Comparison of ENCODE assay signal across 8 mouse cellular contexts in the genomic region with DNA sequence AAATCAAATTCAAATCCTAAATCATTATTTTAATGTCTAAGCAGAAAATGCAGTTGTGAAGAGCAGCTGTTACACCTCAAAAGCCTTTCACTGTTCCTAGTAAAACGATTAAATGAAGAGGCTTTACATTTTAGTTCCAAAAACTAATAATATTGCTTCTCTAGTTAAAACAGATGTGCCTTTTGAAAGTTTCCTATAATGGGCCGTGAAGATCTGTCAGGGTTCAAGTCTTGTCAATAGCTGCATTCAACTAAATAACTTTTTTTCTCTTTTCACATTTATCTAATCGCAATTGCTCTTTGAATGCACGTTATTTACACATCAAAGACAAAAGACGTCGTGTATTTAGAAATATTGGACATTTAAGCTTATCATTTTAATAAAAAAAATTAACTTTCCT. TPM values are rescaled to one million over a fixed set of nuclear protein-coding genes. Genes with fewer than 3 reads are reported as not detected.
DNase-seq lines count a peak whose midpoint lies in the region; ATAC-seq lines count a peak whose summit lies in the region.

No protein-coding gene starts in this region.

- H3K9me3 ChIP-seq in kidney, embryonic 15.5 days (replicated peaks): no peaks in the 10 kb centered on the region
- no peaks in the 10 kb centered on the region for H3K9me3 ChIP-seq in hindbrain, embryonic 13.5 days
- no peaks in the 10 kb centered on the region for H3K9me3 ChIP-seq in midbrain, embryonic 12.5 days

- no peaks in the 10 kb centered on the region for H3K27me3 ChIP-seq in kidney, embryonic 15.5 days
- H3K27me3 ChIP-seq in hindbrain, embryonic 13.5 days: no peaks in the 10 kb centered on the region
- H3K27me3 ChIP-seq in midbrain, embryonic 12.5 days: no peaks in the 10 kb centered on the region

- no peak for DNase-seq in kidney, adult 8-10 months
- peak; percentile 25 for DNase-seq in embryo, embryonic 9.5 days (ENCODE audit: extremely low spot score)
- no peak for DNase-seq in T-cell, adult 2 months (ENCODE audit: low spot score)
- DNase-seq in spleen, postnatal 4 days (ENCODE audit: low spot score in 2 of 2): no peak

- peaks cover 8% of the 10 kb centered on the region for H3K4me1 ChIP-seq in kidney, embryonic 15.5 days
- peaks cover 15% of the 10 kb centered on the region for H3K4me1 ChIP-seq in hindbrain, embryonic 13.5 days (replicated peaks)
- H3K4me1 ChIP-seq in midbrain, embryonic 12.5 days: peaks cover 7% of the 10 kb centered on the region; the same call in 1 of the 2 replicates

- peak overlapping the region; percentile 92; the same call in 1 of the 2 replicates for H3K4me3 ChIP-seq in kidney, embryonic 15.5 days (replicated peaks)
- peak overlapping the region; percentile 84 for H3K4me3 ChIP-seq in hindbrain, embryonic 13.5 days
- peak overlapping the region; percentile 90 for H3K4me3 ChIP-seq in midbrain, embryonic 12.5 days

- peak overlapping the region; percentile 64 for H3K4me2 ChIP-seq in kidney, embryonic 15.5 days
- peak overlapping the region; percentile 52 for H3K4me2 ChIP-seq in hindbrain, embryonic 13.5 days
- peak overlapping the region; percentile 54 for H3K4me2 ChIP-seq in midbrain, embryonic 12.5 days (replicated peaks)

- H3K27ac ChIP-seq in kidney, embryonic 15.5 days: 0 out of 2 replicates have a peak overlapping the region, but pooled peaks have one; percentile 67
- H3K27ac ChIP-seq in hindbrain, embryonic 13.5 days: peak overlapping the region; percentile 100
- peak overlapping the region; percentile 100 for H3K27ac ChIP-seq in midbrain, embryonic 12.5 days (replicated peaks)

- no peaks in the 10 kb centered on the region for H3K36me3 ChIP-seq in kidney, embryonic 15.5 days
- no peaks in the 10 kb centered on the region for H3K36me3 ChIP-seq in hindbrain, embryonic 13.5 days
- no peaks in the 10 kb centered on the region for H3K36me3 ChIP-seq in midbrain, embryonic 12.5 days

- no peak overlapping the region for H3K9ac ChIP-seq in kidney, embryonic 15.5 days
- H3K9ac ChIP-seq in hindbrain, embryonic 13.5 days: no peak overlapping the region
- H3K9ac ChIP-seq in midbrain, embryonic 12.5 days (replicated peaks): peak overlapping the region; percentile 43

- WGBS in kidney, embryonic 15.5 days: 21% methylated on average over 6 of the region's 6 CpGs
- 7% methylated on average over 6 of the region's 6 CpGs for WGBS in hindbrain, embryonic 13.5 days
- 7% methylated on average over 6 of the region's 6 CpGs for WGBS in midbrain, embryonic 12.5 days

- ATAC-seq in kidney, embryonic 15.5 days (replicated peaks; ENCODE audit: low FRiP score): no peak
- no peak for ATAC-seq in hindbrain, embryonic 13.5 days (ENCODE audit: low FRiP score)
- no peak for ATAC-seq in midbrain, embryonic 12.5 days (ENCODE audit: low FRiP score, low read depth)
- no peak for ATAC-seq in CD4-positive, CD25-positive, alpha-beta regulatory T cell, adult 4 months

RNA-seq across cellular contexts. Expression of a gene that starts 1.0 kb away (rescaled TPM):
- polyA plus RNA-seq in kidney, embryonic 15.5 days (2015; fragmentation: Nextera tagmentation; extraction: Ambion mirVana): 1.2 and 1.7 TPM in 2 replicates
- polyA plus RNA-seq in hindbrain, embryonic 13.5 days (2015; fragmentation: Nextera tagmentation; extraction: Ambion mirVana): 3.5 and 3.8 TPM in 2 replicates
- 4.3 TPM in 2 replicates for polyA plus RNA-seq in midbrain, embryonic 12.5 days (2016; fragmentation: Nextera tagmentation; extraction: Ambion mirVana)
- 10 to 100 TPM in 1 of 2 experiments, 1 to 10 TPM in 1; 9.6 to 11.9 TPM for polyA plus RNA-seq in CD4-positive, CD25-positive, alpha-beta regulatory T cell, adult 4 months (2017; shearing (Covaris generic))

RNA-seq across cellular contexts. Expression of a gene that starts 1.3 kb away (rescaled TPM):
- polyA plus RNA-seq in kidney, embryonic 15.5 days (2015; fragmentation: Nextera tagmentation; extraction: Ambion mirVana): 12.2 and 13.4 TPM in 2 replicates
- 22.6 and 23.7 TPM in 2 replicates for polyA plus RNA-seq in hindbrain, embryonic 13.5 days (2015; fragmentation: Nextera tagmentation; extraction: Ambion mirVana)
- polyA plus RNA-seq in midbrain, embryonic 12.5 days (2016; fragmentation: Nextera tagmentation; extraction: Ambion mirVana): 29.3 and 31.7 TPM in 2 replicates
- polyA plus RNA-seq in CD4-positive, CD25-positive, alpha-beta regulatory T cell, adult 4 months (2017; shearing (Covaris generic)): 1 to 10 TPM; 1.7 to 2.2 TPM

RNA-seq across cellular contexts. Expression of a gene that starts 22.4 kb away (rescaled TPM):
- 7.2 and 8.3 TPM in 2 replicates for polyA plus RNA-seq in kidney, embryonic 15.5 days (2015; fragmentation: Nextera tagmentation; extraction: Ambion mirVana)
- polyA plus RNA-seq in hindbrain, embryonic 13.5 days (2015; fragmentation: Nextera tagmentation; extraction: Ambion mirVana): 11.2 and 11.9 TPM in 2 replicates
- polyA plus RNA-seq in midbrain, embryonic 12.5 days (2016; fragmentation: Nextera tagmentation; extraction: Ambion mirVana): 9.2 TPM in 2 replicates
- 1 to 10 TPM; 6.4 to 8.7 TPM for polyA plus RNA-seq in CD4-positive, CD25-positive, alpha-beta regulatory T cell, adult 4 months (2017; shearing (Covaris generic))
